Mouse (Mus musculus) urinary bladder, postnatal 4 days (tissue): ENCODE results near the gene Frem2.
A peak's percentile ranks its signal among the peaks of the same experiment; 100 is the strongest.

Source experiments
- DNase-seq, 2 experiments: peaks; one replicate each; pipeline ENCODE4 v3.0.0; 2021 to 2022; ENCODE audit warnings: low spot score in 2 of 2

Frem2 gene

GRCm38 (mm10) chr3:53656878-53657561 is at the start of gene Frem2:
Frem2 (minus strand) TSS chr3:53657355.
- DNase-seq, result peak; percentile 60 to 67

GRCm38 (mm10) chr3:53705992-53706495 is 48.9 kb upstream of the Frem2 start:
- no peak for DNase-seq

- DNase-seq, result no peak
These were observed 46.0 kb upstream of the Frem2 start for GRCm38 (mm10) chr3:53703126-53703505.

GRCm38 (mm10) chr3:53702421-53703125 is 45.4 kb upstream of the Frem2 start:
- DNase-seq, result no peak

- no peak for DNase-seq
These were observed 44.8 kb upstream of the Frem2 start for GRCm38 (mm10) chr3:53701940-53702339.

- peak in 1 of 2 experiments; percentile 21 for DNase-seq
These were observed 30.6 kb upstream of the Frem2 start for GRCm38 (mm10) chr3:53687776-53688175.

- no peak for DNase-seq
These were observed 25.1 kb upstream of the Frem2 start for GRCm38 (mm10) chr3:53682244-53682643.

GRCm38 (mm10) chr3:53680816-53681215 is 23.7 kb upstream of the Frem2 start:
- no peak for DNase-seq

- no peak for DNase-seq
These were observed 17.1 kb upstream of the Frem2 start for GRCm38 (mm10) chr3:53674225-53674624.

- no peak for DNase-seq
These were observed 12.6 kb upstream of the Frem2 start for GRCm38 (mm10) chr3:53669736-53670135.

GRCm38 (mm10) chr3:53657744-53658534 is 784 bp upstream of the Frem2 start:
- DNase-seq, result no peak

GRCm38 (mm10) chr3:53656328-53656877 is 752 bp downstream of the Frem2 start:
- no peak for DNase-seq

- DNase-seq, result no peak
These were observed 1.8 kb downstream of the Frem2 start for GRCm38 (mm10) chr3:53655343-53655742.

- no peak for DNase-seq
These were observed 7.0 kb downstream of the Frem2 start for GRCm38 (mm10) chr3:53650003-53650748.

GRCm38 (mm10) chr3:53649425-53649824 is 7.7 kb downstream of the Frem2 start:
- no peak for DNase-seq

- DNase-seq, result no peak
These were observed 8.3 kb downstream of the Frem2 start for GRCm38 (mm10) chr3:53648902-53649301.

- no peak for DNase-seq
These were observed 21.2 kb downstream of the Frem2 start for GRCm38 (mm10) chr3:53635948-53636347.

GRCm38 (mm10) chr3:53631126-53631525 is 26.0 kb downstream of the Frem2 start:
- no peak for DNase-seq

- DNase-seq, result no peak
These were observed 26.5 kb downstream of the Frem2 start for GRCm38 (mm10) chr3:53630630-53631029.

- DNase-seq, result no peak
These were observed 27.2 kb downstream of the Frem2 start for GRCm38 (mm10) chr3:53629966-53630365.

- no peak for DNase-seq
These were observed 33.9 kb downstream of the Frem2 start for GRCm38 (mm10) chr3:53623222-53623621.
